Mouse (Mus musculus): ENCODE measurements around the gene Krt32. TPM values are rescaled to one million over a fixed set of nuclear protein-coding genes. Genes with fewer than 3 reads are reported as not detected.

Krt32 gene
- polyA plus RNA-seq, 1 experiment: 3.7 TPM

GRCm38 (mm10) chr11:100055686-100056655, 32.1 kb downstream of the Krt32 start:
- DNase-seq (ENCODE audit: low read depth): peak; percentile 71

GRCm38 (mm10) chr11:100050451-100050850, 37.6 kb downstream of the Krt32 start, which contains the start of gene Krt31:
Gene Krt31 (minus strand): TSS chr11:100050551.
- no peak for DNase-seq (ENCODE audit: low read depth)

GRCm38 (mm10) chr11:100047193-100047592, 40.8 kb downstream of the Krt32 start:
- no peak for DNase-seq (ENCODE audit: low read depth)

GRCm38 (mm10) chr11:100046303-100046866, 41.6 kb downstream of the Krt32 start:
- no peak for DNase-seq (ENCODE audit: low read depth)

GRCm38 (mm10) chr11:100041454-100041853, 46.6 kb downstream of the Krt32 start, which contains the start of gene Krt34:
Gene Krt34 (minus strand): TSS chr11:100041554.
- DNase-seq (ENCODE audit: low read depth): no peak

Other genes starting within 250 kb of the Krt32 start
- gene Krtap4-16, start 236.6 kb downstream of the Krt32 start, polyA plus RNA-seq (2012; rRNA removed): not detected in 2 replicates
- gene Gm11568, start 230.3 kb downstream of the Krt32 start, polyA plus RNA-seq (2012; rRNA removed): not detected in 2 replicates
- gene Gm11559, start 223.8 kb downstream of the Krt32 start, polyA plus RNA-seq (2012; rRNA removed): not detected in 2 replicates
- not detected in 2 replicates for gene Krtap9-1, start 214.8 kb downstream of the Krt32 start, polyA plus RNA-seq (2012; rRNA removed)
- gene Gm11567, start 209.0 kb downstream of the Krt32 start, polyA plus RNA-seq (2012; rRNA removed): not detected in 2 replicates
- gene Krtap31-1, start 180.3 kb downstream of the Krt32 start, polyA plus RNA-seq (2012; rRNA removed): not detected in 2 replicates
- not detected in 2 replicates for gene Gm11565, start 173.5 kb downstream of the Krt32 start, polyA plus RNA-seq (2012; rRNA removed)
- gene Krtap31-2, start 151.9 kb downstream of the Krt32 start, polyA plus RNA-seq (2012; rRNA removed): not detected in 2 replicates
- not detected in 2 replicates for gene Krtap9-5, start 139.8 kb downstream of the Krt32 start, polyA plus RNA-seq (2012; rRNA removed)
- not detected in 2 replicates for gene Krtap29-1, start 109.2 kb downstream of the Krt32 start, polyA plus RNA-seq (2012; rRNA removed)
- gene Krtap16-1, start 101.6 kb downstream of the Krt32 start, polyA plus RNA-seq (2012; rRNA removed): not detected in 2 replicates
- gene Krtap17-1, start 94.2 kb downstream of the Krt32 start, polyA plus RNA-seq (2012; rRNA removed): not detected in 2 replicates
- 0.09 TPM in 1 of 2 replicates, not detected in the other for gene Krt33a, start 72.0 kb downstream of the Krt32 start, polyA plus RNA-seq (2012; rRNA removed)
- not detected in 2 replicates for gene Krt33b, start 58.4 kb downstream of the Krt32 start, polyA plus RNA-seq (2012; rRNA removed)
- not detected in 2 replicates for gene Krt34, start 46.7 kb downstream of the Krt32 start, polyA plus RNA-seq (2012; rRNA removed)
- 0.16 and 0.19 TPM in 2 replicates for gene Krt31, start 37.7 kb downstream of the Krt32 start, polyA plus RNA-seq (2012; rRNA removed)
- gene Krt35, start 8.0 kb upstream of the Krt32 start, polyA plus RNA-seq (2012; rRNA removed): 0.13 and 0.35 TPM in 2 replicates
- 0.63 and 1.0 TPM in 2 replicates for gene Krt36, start 17.4 kb upstream of the Krt32 start, polyA plus RNA-seq (2012; rRNA removed)
- not detected in 2 replicates for gene Krt13, start 33.3 kb upstream of the Krt32 start, polyA plus RNA-seq (2012; rRNA removed)
- gene Krt15, start 47.7 kb upstream of the Krt32 start, polyA plus RNA-seq (2012; rRNA removed): 22.6 and 22.7 TPM in 2 replicates
- 181 and 213 TPM in 2 replicates for gene Krt19, start 60.4 kb upstream of the Krt32 start, polyA plus RNA-seq (2012; rRNA removed)
- 0.04 TPM in 1 of 2 replicates, not detected in the other for gene Krt9, start 105.0 kb upstream of the Krt32 start, polyA plus RNA-seq (2012; rRNA removed)
- gene Krt14, start 119.3 kb upstream of the Krt32 start, polyA plus RNA-seq (2012; rRNA removed): 40.0 and 42.3 TPM in 2 replicates
- gene Krt16, start 160.7 kb upstream of the Krt32 start, polyA plus RNA-seq (2012; rRNA removed): not detected in 2 replicates
- 2.4 and 2.9 TPM in 2 replicates for gene Krt17, start 172.8 kb upstream of the Krt32 start, polyA plus RNA-seq (2012; rRNA removed)
- gene Krt42, start 181.6 kb upstream of the Krt32 start, polyA plus RNA-seq (2012; rRNA removed): not detected in 2 replicates
- 113 and 130 TPM in 2 replicates for gene Eif1, start 231.7 kb upstream of the Krt32 start, polyA plus RNA-seq (2012; rRNA removed)
- not detected in 2 replicates for gene Gast, start 246.2 kb upstream of the Krt32 start, polyA plus RNA-seq (2012; rRNA removed)